Mouse (Mus musculus): Measurements from ENCODE around the gene Spaca9.
A peak's percentile ranks its signal among the peaks of the same experiment; 100 is the strongest.

The Spaca9 gene

DNA sequence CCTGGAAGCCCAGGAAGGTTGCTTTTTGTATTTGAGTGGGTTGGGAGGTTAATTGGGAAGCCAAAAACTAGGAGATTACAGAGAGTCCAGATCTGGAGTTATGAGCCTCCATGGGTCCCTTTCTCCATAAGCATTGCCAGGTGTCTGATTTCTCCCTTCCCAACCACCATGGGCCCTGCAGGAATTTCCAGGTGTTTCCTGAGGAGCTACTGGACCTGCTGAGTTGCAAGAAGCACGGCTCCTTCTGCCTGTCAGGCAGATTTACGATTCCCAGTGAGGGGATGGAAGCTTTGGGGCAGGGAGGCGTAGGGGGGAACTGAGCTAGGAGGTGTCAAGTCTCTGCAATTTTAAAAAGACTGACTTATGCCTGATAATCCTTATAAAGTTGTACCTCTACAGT lies 33.7 kb downstream of the Spaca9 start:
- no peak for DNase-seq (ENCODE audit: low spot score in 2 of 2)

DNA sequence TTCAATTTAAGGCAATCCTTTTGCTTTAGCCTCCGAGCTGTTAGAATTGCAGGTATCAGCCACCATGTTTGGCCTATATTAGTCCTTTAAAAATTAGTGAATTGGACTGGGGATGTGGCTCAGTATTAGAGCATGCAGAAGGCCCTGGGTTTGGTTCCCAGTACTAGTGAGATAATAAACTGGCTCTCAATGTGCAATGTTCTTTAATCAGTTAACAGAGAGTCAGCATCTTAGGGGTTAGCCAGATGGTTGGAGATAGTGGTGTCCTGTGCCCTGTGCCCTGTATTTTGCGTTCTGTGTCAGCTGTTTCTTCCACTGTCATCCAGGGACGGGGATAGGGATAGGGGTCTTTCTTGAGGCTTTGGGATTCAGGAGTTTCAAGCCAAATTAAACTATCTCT lies 36.6 kb downstream of the Spaca9 start:
- DNase-seq (ENCODE audit: low spot score in 2 of 2), result no peak

GRCm38 (mm10) chr2:28656216-28656615 lies 43.3 kb downstream of the Spaca9 start:
- DNase-seq (ENCODE audit: low spot score in 2 of 2), result no peak

GRCm38 (mm10) chr2:28654295-28654694 lies 45.2 kb downstream of the Spaca9 start:
- peak; percentile 28 to 74 for DNase-seq (ENCODE audit: low spot score in 2 of 2)

GRCm38 (mm10) chr2:28653351-28653750 lies 46.2 kb downstream of the Spaca9 start:
- no peak for DNase-seq (ENCODE audit: low spot score in 2 of 2)

- DNase-seq (ENCODE audit: low spot score in 2 of 2), result no peak
Observed at GRCm38 (mm10) chr2:28650526-28650925, 49.0 kb downstream of the Spaca9 start.

GRCm38 (mm10) chr2:28643081-28643480 lies 56.4 kb downstream of the Spaca9 start:
- no peak for DNase-seq (ENCODE audit: low spot score in 2 of 2)
